Mouse (Mus musculus) cortical plate, adult 2 months (tissue): ENCODE measurements at regions not wholly inside any gene's neighbourhood (a gene's known extent, or its start where the extent isn't known, plus 50 kb on each side); places are given as distances from the start of the nearest gene placed in this dataset.

Source experiments
- H3K27ac ChIP-seq: fragments of 200-500 bp; 2 replicates; pipeline ENCODE4 v1.5.1; 2012; ENCODE audit warnings: low read length, control low read depth, inconsistent platforms; ENCODE audit not compliant: insufficient read depth
- H3K4me1 ChIP-seq: fragments of 200-500 bp; 2 replicates; pipeline ENCODE4 v1.6.1; 2011; ENCODE audit warnings: low read length; ENCODE audit not compliant: control insufficient read depth, insufficient read depth
- H3K4me3 ChIP-seq: fragments of 200-500 bp; 2 replicates; pipeline ENCODE4 v1.5.1; 2011; ENCODE audit warnings: mild to moderate bottlenecking, low read length, control low read depth; ENCODE audit not compliant: insufficient read depth
- CTCF ChIP-seq: fragments of 200-500 bp; IDR thresholded peaks from 2 replicates; pipeline ENCODE4 v1.5.1; 2011; ENCODE audit warnings: mild to moderate bottlenecking, control low read depth, low read length; ENCODE audit not compliant: insufficient read depth; ENCODE audit errors: extremely low read depth
- POLR2A ChIP-seq: fragments of 200-500 bp; IDR thresholded peaks from 2 replicates; pipeline ENCODE4 v1.6.1; 2011; ENCODE audit warnings: mild to moderate bottlenecking, low read length, control low read depth; ENCODE audit not compliant: insufficient read depth; ENCODE audit errors: extremely low read depth

DNA sequence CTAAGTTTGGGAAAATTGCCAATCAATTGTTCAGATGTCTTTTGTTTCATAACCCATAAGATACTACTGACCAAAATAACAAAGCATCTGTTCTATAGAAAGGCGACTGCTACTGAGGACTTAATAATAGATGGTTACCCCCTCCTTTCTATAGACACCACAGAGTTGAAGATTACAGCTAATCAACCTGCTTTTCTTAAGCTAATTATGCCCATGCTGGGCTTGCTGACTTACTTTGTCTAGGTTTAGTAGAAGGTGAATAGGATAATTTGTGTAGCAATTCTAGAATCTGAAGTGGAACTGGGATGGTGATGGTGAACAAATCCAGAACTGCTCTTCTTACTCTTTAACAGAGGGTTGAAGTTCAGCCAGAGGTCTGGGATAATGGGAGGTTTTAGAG is 53.8 kb upstream of the Tbx18 start:
- Histone ChIP-seq H3K4me1 (no peaks in the 10 kb centered on the region), H3K4me3 (no peak overlapping the region), H3K27ac (no peak overlapping the region)
- TF ChIP-seq POLR2A = no peak
- TF ChIP-seq CTCF = no peak

DNA sequence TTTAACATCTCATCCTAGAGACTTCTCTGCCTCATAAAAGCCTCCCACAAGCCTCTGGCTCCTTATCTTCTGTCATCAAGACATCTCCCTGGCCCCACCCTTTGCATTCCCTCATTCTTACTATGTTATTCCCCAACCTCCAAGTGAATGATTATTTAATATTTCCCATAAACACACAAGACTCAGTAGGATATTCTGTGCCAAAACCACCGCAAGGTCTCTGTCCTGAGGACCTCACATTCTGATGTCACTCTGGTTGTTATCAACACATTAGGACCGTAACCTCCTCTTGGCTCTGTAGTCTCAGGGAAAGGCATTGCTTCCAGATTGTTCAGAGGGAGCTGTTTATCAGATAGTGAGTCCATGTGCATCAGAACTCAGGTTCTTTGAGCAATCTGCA is 80.7 kb upstream of the Tbx18 start:
- Histone ChIP-seq H3K27ac (no peak overlapping the region), H3K4me1 (no peaks in the 10 kb centered on the region), H3K4me3 (no peak overlapping the region)
- TF ChIP-seq CTCF (no peak), POLR2A (no peak)

DNA sequence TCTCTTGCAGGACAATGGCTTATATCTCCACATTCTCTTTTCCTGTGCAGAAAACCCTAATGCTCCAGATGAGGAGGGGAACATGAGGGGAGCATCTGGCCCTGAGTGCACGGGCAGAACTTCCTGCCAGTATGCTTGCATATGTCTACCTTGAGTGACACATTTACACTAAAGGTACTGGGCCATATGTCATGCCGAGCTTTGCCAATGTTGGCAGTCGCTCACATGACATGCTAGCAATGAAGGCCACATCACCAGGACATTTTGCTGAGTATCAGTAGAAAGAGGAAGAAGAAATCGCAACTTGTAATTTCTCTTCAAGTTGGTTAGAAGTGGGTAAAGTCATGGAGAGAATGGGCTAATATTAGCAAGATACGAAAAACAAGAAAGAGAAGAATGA is 91.2 kb upstream of the Tbx18 start:
- no peak overlapping the region for H3K27ac ChIP-seq
- TF ChIP-seq POLR2A = no peak
- TF ChIP-seq CTCF = no peak
- H3K4me1 ChIP-seq = no peaks in the 10 kb centered on the region
- H3K4me3 ChIP-seq = no peak overlapping the region

DNA sequence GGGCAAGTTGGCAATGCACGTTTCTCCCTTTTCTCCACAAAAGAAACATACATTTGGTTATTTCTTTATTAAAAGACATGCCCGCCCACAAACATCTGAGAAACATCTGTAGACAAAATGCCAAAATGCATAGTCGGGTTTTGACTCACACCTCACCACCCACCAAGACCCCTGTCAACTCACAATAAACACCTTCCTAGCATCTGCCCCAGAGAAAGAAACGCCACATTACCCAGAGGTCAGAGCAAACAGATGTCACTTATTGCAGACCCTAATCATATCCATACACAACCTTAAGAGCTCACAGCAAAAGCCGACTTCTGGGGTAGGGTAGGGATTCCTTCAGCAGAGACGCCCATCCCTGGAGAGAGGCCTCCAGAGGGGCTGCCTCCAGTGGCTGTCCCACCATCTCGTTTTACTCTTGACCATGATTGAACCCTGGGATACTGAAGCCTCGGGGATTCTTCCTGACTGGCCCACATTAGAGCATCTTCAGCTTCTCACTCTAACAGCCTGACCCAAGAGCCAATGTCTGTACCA is 93.7 kb upstream of the Tbx18 start:
- Histone ChIP-seq H3K4me1 (no peaks in the 10 kb centered on the region), H3K4me3 (no peak overlapping the region), H3K27ac (no peak overlapping the region)
- TF ChIP-seq POLR2A (no peak), CTCF (no peak)

DNA sequence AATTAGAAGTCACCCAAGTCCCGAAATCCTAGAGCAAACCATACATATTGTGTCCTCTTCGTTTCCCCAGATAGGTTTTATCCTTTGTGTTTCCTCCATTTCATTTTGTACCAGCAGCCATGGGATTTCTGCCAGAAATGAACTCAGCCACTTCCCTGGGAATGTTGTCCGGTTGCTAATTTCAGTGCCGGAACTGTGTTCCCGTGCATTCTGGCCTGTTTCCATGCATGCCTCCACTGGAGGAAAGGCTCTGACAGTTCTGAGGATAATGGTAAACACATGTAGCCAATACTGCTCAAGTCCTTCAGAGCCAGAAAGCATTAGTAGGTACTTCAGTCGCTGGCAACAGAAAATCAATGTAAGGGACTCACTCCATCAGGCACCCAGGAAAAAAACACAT is 112.8 kb upstream of the Tbx18 start:
- TF ChIP-seq POLR2A = no peak
- H3K4me3 ChIP-seq = no peak overlapping the region
- no peak overlapping the region for H3K27ac ChIP-seq
- no peaks in the 10 kb centered on the region for H3K4me1 ChIP-seq

DNA sequence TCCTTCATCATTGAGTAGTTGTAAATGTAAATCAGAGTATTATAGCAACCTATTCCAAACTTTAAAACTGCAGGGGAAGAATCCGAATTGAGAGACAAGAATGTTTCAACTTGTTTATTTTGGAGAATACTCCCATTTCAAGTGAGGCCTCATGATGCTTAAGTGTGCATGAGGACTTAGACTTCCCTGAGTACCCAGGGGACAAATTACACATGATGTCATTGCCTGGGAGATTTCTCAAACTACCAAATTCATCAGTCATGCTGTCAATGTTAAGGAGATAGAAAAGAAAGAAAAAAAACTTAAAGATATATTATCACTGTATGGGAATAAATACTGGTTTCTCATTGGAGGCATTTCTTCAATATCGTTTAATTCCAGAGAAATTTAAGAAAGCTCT is 113.4 kb upstream of the Tbx18 start:
- Histone ChIP-seq H3K4me3 (no peak overlapping the region), H3K27ac (no peak overlapping the region), H3K4me1 (no peaks in the 10 kb centered on the region)
- TF ChIP-seq POLR2A = no peak
- no peak for TF ChIP-seq CTCF

DNA sequence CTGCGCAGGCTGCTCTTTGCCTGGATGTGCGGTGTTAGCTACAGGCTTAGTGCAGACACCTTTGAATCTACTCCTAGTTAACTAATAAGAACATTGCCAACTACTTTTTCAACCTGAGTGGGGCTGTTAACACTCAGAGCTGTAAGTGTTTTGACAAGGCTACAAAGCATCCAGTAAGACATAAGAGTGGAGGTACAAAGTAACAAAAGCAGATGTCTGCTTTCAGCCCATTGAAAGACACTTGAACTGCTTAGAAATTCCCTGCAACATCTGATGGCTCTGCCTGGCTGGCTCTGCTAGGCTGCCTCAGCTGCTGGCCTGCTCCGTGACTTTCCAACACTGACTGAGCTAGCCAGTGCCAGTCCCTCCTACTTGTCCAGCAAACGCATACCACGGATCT is 117.8 kb upstream of the Tbx18 start:
- H3K4me3 ChIP-seq = no peak overlapping the region
- TF ChIP-seq CTCF = no peak
- TF ChIP-seq POLR2A = no peak

DNA sequence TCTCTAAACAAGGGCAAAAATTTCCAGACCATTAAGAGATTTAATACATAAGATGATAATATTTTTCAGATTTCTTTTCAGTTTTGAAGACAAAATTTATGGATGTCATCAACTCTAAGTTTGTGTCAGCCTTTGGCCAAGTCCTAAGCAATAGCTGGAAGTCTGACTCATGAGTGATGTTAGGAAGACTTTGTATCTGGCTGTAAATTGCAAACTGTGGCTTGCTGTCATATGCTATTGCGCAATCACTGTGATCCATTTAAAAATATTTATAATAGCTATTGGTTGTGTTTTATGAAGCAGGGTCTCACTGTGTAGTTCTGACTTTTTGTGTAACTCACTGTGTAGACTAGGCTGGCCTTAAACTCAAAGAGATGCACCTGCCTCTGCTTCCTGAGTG is 119.1 kb upstream of the Tbx18 start:
- TF ChIP-seq POLR2A (no peak), CTCF (no peak)
- no peak overlapping the region for H3K27ac ChIP-seq
- no peak overlapping the region for H3K4me3 ChIP-seq
- no peaks in the 10 kb centered on the region for H3K4me1 ChIP-seq

More for the DNA sequence above, 117.8 kb upstream of the Tbx18 start:
- Histone ChIP-seq H3K27ac (no peak overlapping the region), H3K4me1 (no peaks in the 10 kb centered on the region)

DNA sequence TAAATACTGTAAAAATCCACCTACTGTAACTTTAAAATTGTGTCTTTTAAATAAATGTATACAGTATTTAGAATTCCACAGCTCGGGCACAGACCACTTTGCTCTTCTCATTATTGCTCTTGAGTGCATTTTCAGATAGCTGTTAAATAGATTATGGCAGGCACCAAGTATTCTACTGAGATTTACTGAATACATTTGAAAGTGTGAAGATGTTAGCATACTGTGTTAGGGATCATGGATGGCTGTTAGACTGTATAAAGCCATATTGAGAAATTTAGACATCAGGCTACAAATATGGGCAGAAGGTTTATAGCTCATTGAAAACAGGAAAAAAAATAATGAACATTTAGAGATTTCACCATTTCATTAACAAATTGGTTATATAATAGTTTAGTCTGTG is 130.5 kb upstream of the Tbx18 start:
- Histone ChIP-seq H3K4me1 (no peaks in the 10 kb centered on the region), H3K4me3 (no peak overlapping the region), H3K27ac (no peak overlapping the region)
- TF ChIP-seq CTCF = no peak
- no peak for TF ChIP-seq POLR2A

DNA sequence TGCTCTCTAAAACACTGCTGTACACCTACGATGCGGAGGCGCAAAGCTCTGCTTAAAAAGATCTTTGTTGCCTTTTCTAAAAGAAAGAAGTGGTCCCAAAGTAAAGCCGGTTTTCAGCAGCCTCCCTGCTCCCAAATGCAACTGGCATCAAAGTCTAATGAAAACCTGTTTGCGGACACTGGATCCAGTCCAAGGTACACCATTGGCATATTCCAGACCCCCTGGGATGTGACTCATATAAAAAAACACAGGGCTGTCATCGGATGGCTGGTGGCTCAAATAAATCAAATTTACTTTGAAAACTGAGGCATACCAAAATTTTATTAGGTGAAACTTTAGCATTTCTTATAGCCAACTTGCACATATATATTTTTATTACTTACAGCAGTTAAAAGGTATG is 134.2 kb upstream of the Tbx18 start:
- Histone ChIP-seq H3K4me3 (no peak overlapping the region), H3K27ac (no peak overlapping the region), H3K4me1 (no peaks in the 10 kb centered on the region)
- TF ChIP-seq POLR2A = no peak
- TF ChIP-seq CTCF = no peak
